Mouse (Mus musculus) E14TG2a.4 (cell line): ENCODE measurements around the gene Gfy.
"Not testable (repeated sequence)": the region's sequence is repeated elsewhere in the genome, so short reads cannot be mapped to it uniquely, and the experiment has no call there.

ENCODE experiments used
- CTCF ChIP-seq: conservative IDR thresholded peaks from 2 replicates; pipeline ENCODE4 v1.5.1; 2014; ENCODE audit warnings: low read length
- NANOG ChIP-seq: IDR thresholded peaks from 2 replicates; pipeline ENCODE4 v1.6.1; 2014; ENCODE audit warnings: borderline replicate concordance, low read length, mixed read lengths
- POU5F1 ChIP-seq: IDR thresholded peaks from 2 replicates; pipeline ENCODE4 v1.6.1; 2014; ENCODE audit warnings: low read length, borderline replicate concordance

- TF ChIP-seq CTCF, result peak; percentile 13; the same call in 1 of the 2 replicates
- not testable (repeated sequence) for TF ChIP-seq POU5F1, NANOG
These were observed 5.6 kb downstream of the Gfy start for GRCm38 (mm10) chr7:45173772-45174171.
